Mouse (Mus musculus) heart, adult 18-20 months (tissue): ENCODE results near the gene Zdhhc5. TPM values are rescaled to one million over a fixed set of nuclear protein-coding genes. Genes with fewer than 3 reads are reported as not detected.
A peak's percentile ranks its signal among the peaks of the same experiment; 100 is the strongest.

Source experiments
- DNase-seq, 2 experiments: peaks; one replicate each; pipeline ENCODE4 v3.0.0; 2021 to 2022; ENCODE audit warnings: mixed read lengths in 1 of 2
- long read RNA-seq, 2 experiments: library from polyadenylated mRNA; stranded (forward); transcript quantifications; one replicate each; pipeline ENCODE4 v2.0.0; 2021
- total RNA-seq, 2 experiments: library from RNA; stranded (reverse); gene quantifications; 2 replicates each; pipeline ENCODE4 v1.2.3; 2021

Zdhhc5 gene
- 10 to 100 TPM; 63.2 to 64.3 TPM for total RNA-seq
- long read RNA-seq, experiment 1, full-length matches to known transcripts, result 14 of 28 reads
- long read RNA-seq, experiment 1, partial matches to known transcripts, result 6 of 28 reads
- long read RNA-seq, experiment 1, other reads (novel, unspliced or antisense), result 8 of 28 reads
- long read RNA-seq, experiment 2, full-length matches to known transcripts, result 3 of 15 reads
- long read RNA-seq, experiment 2, partial matches to known transcripts, result 5 of 15 reads
- long read RNA-seq, experiment 2, other reads (novel, unspliced or antisense), result 7 of 15 reads

DNA sequence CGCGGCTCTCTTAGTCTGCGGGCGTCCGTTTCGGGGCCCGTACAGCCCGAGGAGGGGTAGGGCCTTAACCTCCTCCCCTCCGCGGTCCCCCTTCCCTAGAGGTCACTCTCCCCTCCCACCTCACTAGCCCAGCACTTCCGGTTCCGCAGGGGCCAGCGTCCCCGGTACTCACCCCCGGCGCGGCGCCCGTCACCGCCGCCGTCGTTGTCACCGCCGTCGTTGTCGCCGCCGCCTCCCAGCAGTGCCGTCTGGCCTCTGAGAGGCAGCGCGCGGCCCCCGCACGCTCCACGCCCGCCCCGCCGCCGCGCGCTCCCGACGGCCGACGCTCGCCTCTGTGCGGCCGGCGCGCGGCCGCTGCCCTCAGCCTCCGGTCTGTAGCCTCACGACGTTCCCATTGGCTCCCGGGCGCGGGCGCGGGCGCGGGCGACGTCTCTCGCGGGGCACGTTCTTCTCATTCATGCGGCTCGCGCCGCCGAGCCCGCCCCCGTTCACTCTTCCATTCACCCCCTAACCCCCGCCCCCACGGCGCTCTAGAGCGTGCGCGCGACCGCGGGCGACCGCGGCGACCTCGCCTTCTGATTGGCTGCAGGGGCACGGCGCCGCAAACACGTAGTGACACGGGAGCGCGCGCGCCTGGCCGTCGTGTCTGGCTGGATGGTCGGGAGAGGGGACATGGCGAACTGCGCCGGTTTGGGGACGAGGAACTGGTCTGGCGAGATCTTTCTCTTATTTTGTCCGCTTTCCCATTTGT, at the start of gene Zdhhc5:
Zdhhc5 (minus strand) TSS at position 370 of the 751 bp plus-strand sequence.
- peak; percentile 99 for DNase-seq

DNA sequence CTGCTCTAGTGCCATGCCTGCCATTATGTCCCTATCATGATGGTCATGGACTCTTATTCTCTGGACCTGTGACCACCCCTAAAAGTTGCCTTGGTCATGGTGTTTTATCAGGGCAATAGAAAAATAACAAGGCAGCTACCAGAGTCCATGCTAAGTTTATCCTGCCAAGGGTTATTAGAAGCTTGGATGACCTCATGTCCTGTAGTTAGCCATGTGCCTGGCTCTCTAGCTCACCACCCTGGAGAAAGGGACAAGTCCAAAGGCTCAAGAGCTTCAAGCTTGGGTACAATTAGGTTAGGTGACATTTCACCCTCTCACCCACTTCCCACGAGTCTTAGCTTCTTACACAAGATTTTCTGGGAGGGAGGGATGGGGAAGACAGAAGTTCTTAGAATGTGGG, 47.8 kb upstream of the Zdhhc5 start:
- DNase-seq, result no peak

DNA sequence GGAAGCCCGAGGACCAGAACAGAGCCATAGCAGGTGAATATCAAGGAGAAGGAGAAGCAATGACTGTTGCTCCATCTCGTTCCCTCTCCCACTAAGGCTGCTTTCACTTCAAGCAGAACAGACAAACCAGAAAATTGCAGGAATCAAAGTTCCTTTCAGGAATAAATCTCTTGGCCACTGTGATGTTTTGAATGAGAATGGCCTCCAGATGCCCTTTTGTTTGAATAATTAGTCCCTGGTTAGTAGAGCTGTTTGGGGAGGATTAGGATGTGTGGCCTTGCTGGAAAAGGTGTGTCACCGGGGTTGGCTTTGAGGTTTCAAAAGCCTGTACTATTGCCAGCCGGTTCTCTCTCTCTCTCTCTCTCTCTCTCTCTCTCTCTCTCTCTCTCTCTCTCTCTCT, 47.3 kb upstream of the Zdhhc5 start:
- DNase-seq, result no peak

DNA sequence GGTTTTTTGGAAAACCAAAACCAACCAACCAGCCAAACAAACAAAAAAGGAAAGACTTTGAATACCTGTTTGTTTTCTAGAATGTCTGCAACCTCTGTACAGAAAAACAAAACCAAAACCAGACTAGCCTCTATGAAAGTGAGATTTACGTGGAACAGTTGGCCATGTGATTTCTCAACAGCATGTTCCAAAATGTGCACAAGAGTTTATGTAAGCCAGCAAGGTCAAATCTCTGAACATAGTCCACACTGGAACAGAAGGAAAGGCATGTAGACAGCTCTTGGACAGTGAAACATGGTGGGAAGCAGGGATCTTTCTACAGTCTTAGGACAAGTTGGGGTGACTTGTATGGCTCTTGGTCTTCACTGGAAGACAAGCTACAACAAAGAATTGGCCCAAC, 46.9 kb upstream of the Zdhhc5 start:
- DNase-seq, result no peak

DNA sequence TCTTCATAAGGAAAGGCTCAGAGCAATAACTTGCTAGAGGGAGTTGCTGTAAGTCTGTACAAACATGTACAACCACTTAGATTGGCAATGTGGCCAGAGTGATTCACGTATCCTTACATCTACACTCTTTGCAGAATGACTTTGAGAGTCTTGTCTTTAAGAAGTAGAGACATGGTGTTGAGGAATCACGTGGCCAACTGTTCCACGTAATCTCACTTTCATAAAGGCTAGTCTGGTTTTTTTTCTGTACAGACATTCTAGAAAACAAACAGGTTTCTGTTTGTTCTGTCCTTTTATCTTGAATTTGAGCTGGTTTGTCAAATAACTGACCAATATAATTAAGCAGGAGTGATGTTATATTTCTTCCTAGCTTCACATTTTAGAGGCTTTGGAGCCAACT, 46.3 kb upstream of the Zdhhc5 start:
- no peak for DNase-seq

DNA sequence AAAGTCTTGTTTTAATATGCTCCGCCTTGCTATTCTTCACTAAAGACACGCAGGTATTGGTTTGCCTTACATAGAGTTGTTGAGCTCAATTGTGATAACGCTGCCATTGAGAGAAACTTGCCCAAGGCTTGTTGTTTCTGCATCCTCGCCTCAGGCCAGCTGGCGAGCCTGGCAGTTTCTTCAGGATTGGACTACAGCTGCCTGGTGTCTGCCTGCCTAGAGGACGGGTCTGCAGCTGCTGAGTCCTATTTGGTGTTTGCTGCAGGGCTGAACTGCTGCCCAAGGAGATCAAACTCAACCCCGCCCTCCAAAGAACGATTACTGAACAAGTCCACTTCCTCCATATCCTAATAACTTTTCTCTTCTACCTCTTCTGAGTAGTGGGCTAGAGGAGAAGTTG, 45.8 kb upstream of the Zdhhc5 start:
- DNase-seq, result no peak

DNA sequence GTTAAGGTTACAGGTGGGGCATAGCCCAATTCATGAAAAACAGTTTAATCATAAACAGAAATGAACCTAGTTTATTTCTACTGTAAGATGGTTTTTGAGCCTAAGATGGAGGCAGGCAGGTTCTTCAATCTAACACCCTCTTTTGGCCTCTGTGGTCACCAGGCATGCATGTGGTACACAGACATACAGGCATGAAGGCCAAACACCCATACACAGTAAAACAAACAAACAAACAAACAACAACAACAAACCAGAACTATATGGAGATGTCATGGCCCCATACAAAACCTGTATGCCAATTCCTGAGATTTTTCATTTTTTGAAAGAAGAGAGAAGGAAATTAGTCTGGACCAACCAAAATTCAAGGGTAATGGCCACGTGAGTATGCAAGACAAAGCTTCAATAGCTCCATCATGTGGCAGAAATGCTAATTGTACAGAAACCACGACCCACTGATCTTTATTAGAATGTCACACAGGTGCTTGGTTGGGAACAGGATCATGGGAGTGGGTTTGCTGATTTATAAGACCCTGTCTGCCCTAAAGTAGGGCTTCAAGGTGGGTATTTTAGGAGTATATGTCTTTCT, 43.7 kb upstream of the Zdhhc5 start:
- DNase-seq, result peak; percentile 42 to 77

DNA sequence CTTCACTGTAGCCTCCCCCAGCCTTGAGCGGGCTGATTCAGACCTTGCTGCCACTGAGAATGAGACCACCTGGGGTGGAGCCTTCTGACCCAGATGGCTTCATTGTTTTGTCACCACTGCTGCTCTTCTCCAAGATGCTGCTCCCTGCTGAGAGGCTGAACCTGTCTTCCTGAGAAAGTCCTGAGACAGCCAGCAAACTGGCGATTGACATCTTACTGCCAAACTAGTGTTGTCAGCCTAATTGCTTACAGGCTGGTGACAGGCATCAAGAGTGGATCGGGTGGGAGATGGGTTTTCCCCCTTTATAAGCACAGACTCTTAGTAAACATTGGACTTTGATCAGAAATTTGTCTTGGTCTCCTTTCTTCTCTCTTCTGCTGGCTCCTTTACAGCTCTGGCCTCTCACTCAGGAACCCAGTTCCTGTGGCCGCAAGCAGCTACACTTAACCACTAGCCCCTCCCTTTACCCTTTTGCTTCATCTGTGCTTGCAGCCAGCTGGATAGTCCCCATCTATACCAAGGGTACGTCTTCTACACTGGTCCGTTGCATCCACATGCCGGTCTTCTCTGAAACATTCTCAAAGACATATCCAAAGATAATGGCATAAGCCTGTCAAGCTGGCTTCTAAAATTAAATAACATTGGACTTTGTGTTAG, 42.2 kb upstream of the Zdhhc5 start:
- DNase-seq, result no peak

DNA sequence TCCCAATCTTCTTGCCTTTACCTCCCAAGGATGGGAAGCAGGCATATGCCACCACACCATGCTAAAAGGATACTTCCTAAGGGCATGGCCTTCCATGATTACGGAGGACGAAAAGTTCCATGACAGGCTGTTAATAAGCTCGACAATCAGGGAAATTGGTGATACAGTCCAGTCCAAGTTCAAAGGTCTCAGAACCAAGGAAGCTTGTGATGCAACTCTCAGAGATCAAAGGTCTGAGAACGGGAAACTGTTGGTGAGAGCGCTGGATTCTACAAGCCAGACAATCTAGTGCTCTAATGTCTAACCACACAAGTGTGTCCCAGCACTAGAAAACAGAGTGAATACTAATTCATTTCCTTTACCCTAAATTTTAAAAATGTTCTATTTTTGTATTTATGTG, 41.3 kb upstream of the Zdhhc5 start:
- no peak for DNase-seq

DNA sequence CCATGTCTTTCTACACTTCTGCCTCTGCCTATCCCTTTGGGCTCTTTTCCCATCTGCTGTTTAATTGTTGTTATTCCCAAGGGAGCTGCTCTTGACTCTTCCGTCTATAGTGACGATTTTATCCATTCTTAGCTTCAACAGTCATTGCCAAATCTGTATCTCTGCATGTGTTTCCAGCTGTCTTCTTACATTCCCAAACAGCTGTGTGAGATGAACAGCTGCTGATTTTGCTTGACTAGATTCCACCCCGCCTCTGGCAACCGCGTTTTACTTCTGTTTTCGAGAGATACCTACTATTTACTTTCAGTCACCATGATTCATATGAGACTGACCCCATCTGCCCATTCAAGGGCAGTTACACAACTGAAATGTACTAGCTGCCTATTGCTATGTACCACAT, 35.1 kb upstream of the Zdhhc5 start:
- peak; percentile 52 to 61 for DNase-seq

DNA sequence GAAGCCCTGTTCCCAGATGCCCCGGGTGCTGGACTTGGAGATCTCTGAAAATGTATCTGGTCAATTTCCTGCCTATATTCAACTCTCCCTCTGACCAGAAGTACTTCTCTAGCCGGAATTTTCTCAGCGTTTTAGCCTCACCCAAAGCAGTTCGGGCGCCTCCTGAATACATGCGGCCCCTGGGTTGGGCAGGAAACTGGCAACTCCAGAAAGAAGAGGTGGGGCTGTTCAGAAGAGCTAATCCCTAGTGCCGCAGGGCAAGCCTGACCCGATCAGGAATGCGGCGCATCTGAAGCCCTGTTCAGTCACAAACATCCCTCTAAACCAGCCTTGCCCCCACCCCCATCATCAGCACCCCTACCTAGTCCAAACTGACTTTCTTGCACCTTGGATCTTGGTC, 29.1 kb upstream of the Zdhhc5 start:
- DNase-seq, result no peak

DNA sequence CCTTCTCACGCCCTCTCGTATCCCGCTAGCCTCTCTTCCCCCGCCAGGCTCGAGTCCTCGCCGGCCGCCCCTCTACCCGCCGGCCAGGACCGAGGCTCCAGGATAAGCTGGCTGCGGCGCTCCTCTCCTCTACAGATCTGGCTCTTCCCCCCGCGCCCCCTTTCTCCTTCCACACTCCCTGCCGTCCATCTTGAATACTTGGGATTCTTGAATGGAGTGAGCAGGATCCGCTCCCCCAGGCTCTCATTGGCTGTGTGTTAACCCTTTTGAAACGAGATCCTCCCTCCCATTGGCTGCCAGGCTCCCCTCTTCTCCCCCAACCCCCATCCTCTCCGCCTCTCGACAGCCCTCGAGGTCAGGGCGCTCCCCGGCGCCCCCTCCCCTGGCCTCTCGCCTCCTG, 28.6 kb upstream of the Zdhhc5 start, which contains the start of gene Gm19426:
Gm19426 (minus strand) TSS at position 95 of the 400 bp plus-strand sequence.
- peak; percentile 65 to 72 for DNase-seq

DNA sequence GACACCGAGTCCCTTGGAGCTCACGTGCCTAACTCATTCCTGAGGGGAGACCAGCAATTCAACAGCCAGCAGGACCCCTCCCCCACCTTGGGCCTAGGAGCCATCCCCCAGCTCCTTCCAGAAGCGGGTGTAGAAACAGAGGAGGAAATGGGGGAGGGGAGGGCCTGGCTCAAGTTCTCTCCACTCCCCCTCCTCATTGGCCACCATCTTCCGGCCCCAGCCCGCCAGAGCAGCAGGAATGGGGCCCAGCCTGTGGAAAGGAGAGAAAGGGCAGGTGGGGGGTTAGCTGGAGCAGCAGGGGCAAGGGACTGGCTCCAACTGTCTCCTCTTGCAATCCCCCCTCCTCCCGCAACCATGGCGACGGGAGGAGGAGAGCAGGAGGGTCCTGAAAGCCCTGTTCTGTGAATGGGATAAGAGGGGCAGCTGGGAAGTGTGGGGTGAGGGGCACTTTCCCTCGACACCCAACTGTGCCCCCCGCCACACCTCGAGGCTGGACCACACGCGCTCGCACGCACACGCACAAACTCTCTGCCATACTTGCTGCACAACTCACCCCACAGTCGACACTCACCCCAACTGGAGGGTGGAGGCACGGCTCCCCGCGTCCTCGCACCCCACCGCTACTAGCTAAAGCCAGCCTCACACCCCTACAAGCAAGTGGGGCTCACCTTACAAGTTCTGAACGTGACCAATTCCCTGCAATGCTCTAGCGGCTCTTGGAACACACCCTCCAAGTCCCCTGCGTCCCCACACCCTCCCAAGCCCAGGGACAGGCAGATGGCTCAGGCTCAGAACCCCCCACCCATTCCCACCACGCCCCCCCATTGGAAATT, 27.7 kb upstream of the Zdhhc5 start:
- DNase-seq, result peak in 1 of 2 experiments; percentile 11

DNA sequence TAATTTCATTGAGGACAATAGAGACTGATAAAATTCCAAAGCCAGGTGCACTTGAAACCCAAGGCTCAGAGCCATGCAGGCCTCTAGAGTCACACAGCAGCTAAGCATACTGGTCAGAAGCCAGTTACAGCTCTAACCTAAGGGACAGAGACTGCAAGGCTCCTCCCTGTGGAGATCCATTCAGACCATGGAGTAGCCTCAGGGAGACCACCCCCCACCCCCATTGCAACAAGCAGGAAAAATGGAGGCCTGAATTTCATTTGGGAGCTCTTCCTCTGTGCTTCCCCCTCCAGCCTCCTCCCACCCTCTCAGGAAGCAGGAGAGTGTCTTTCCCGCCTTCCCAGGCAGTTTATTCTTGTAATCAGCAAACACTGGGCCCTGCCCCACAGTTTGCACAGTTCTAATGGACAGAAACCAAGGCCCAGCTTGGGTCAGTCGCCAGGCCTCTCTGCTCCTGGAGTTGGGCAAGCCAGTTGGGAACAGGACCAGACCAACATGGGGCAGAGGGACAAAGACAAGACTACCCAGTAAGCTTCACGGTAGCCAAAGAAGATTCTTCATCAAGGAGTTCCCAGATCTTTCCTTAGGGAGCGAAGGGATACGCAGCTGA, 27.0 kb upstream of the Zdhhc5 start:
- DNase-seq, result peak in 1 of 2 experiments; percentile 15

DNA sequence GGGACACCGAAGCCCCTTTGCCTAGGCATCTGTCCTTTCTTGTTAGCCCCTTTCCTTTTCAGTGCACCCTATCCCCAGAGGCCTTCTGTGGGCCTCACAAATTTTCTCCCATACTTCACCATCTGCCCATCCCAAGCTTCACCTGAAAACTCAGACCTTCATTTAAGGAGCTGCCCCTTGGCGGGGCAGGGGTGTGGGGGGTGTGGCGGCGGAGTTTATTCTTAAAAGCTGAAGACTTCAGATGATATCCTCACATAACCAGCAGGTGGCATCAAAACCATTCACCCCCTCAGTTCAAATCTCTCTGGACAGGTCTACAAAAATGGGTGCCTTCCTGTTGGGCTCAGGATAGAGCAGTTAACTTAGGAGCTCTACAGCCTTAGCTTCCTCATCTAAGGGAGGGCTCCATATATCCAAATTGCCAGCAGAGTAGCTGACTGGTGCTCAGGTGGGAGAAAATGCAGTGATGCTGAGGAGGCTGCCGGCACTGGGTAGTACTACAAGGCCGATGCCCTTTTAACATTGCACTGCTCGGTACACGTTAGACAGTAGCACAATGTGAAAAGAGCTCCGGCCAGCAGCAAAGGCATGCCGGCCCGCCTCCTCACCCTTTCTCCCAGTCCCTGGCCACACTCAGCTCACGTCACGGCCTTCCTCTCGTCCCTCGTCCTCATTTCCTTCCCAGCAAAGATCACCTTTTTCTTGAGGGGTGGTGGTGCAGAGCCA, 25.8 kb upstream of the Zdhhc5 start:
- DNase-seq, result peak in 1 of 2 experiments; percentile 18

DNA sequence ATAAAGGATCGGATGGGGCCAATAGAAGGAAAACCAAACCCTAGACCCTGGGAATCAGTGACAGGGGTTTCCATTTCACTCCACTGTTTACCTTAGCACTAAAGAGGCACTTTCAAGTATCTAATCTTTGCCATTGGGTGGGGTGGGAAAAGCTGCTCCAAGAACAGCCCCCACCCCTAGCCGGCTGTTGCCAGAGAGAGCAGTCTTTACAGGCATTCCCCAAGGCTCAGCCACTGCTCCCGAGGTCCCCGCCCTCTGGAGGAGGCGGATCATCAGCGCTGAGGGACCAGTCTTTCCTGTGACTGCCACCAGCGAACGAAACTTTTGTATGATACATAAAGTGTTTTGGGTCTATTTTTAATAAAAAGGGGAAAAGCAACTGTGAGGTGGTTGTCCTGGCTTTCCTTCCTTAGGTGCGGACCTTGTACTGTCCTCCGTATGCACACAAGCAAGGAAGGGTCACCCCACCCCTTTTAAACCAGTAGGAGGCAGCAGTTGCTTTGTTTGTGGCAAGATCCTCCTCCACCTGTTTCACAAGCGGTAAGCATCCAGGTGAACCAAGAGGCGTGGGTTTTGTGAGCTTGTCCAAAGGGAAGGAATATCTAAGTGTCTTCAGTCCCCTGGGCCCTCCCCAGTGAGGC, 23.4 kb upstream of the Zdhhc5 start:
- DNase-seq, result peak; percentile 22 to 54

DNA sequence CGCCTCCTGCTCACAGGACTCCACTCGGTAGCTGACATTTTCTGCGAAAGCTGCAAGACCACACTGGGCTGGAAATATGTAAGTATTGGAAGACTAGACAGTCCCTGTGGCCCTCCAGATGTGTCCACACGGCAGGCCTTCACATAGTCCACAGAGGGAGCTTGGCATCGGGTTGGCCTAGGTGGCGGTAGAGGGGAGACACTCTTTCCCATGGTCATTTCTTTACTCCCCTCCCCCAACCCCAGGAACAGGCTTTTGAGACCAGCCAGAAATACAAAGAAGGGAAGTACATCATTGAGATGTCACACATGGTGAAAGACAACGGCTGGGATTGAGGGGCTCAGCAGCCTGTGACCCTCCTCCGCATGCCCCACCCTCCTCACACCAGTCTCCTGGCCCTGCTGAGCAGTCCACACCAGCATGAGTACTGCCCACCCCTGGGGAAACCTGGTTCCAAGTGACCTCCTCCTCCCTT, 22.5 kb upstream of the Zdhhc5 start:
- DNase-seq, result no peak

DNA sequence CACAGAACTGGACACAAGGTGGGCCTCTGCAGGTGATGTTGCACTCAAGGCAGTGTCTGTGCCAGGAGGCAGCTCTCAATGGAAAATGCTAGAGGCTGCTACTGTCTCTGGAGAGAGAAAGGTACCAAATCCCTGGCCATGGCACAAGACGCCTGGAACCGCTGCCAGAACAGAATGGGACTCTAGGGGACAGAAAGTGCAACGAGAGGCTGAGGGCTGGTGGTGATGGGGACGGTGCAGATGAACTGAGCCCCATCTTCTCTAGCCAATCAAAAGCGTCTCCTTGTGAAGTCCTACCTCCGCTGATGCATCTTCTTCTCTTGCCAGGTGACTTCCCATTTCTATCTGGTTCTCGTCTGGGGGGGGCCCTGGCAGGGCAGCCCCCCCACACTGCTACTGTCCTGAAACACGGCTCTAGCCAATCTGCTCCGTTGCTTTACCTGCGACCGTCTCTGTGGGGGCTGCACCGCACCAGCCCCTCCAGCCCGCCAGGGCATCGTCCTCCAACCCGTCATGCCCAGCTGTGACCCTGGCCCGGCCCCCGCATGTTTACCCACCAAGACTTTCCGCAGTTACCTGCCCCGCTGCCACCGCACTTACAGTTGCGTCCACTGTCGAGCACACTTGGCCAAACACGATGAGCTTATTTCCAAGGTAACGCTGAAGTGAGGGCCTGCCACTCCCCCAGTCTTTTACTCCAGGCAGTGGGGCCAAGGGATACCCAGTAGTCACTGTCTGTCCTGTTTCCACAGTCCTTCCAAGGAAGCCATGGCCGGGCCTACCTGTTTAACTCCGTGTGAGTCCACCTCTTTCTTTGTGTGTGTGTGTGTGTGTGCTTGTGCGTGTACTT, 21.6 kb upstream of the Zdhhc5 start:
- no peak for DNase-seq

DNA sequence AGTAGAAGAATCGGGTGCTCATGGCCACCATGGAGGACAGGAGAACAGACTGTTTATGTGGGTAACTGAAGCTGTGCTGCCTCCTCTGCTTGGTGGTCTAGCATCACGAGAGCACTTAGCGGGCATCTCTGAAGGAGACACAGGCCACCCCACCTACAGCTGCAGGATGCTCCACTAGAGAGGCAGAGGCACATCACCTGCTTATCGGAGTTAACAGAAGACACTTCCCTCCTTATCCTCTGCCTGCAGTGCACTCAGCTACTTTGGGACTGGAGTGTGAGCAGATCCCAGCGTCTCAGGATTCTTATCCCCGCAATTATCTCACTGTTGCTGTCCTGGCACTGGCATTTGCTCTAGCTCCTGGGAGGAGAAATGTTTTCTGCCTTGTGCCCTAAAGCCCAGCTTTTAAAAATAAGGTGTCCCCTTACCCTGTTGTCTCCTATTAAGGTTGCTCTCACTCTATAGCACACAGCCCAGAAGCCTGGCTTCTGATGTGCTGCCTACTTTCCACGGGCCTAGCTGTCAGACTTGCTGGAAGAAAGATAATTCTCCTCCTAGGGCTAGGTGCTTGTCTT, 20.5 kb upstream of the Zdhhc5 start:
- no peak for DNase-seq
